Mouse (Mus musculus) gastrocnemius, postnatal 25 days (tissue): Measurements from ENCODE around the gene Gm7356. TPM values are rescaled to one million over a fixed set of nuclear protein-coding genes. Genes with fewer than 3 reads are reported as not detected.
"Not testable (repeated sequence)": the region's sequence is repeated elsewhere in the genome, so short reads cannot be mapped to it uniquely, and the experiment has no call there.

Experiments
- DNase-seq: peaks from one replicate; pipeline ENCODE4 v3.0.0; 2022
- long read RNA-seq, 2 experiments: library from polyadenylated mRNA; stranded (forward); transcript quantifications; one replicate each; pipeline ENCODE4 v2.0.0; 2021
- total RNA-seq, 2 experiments: library from RNA; stranded (reverse); gene quantifications; 1 replicate in 1 of 2; 2 replicates in 1 of 2; pipeline ENCODE4 v1.2.3; 2021

The Gm7356 gene
- total RNA-seq = not detected
- long read RNA-seq, experiment 1 = 0 reads
- long read RNA-seq, experiment 2 = 0 reads

- DNase-seq = not testable (repeated sequence)
Observed at GRCm38 (mm10) chr17:14003604-14004003, at the start of gene Gm7356. Gene Gm7356, minus strand, starts transcription at chr17:14003704.

DNA sequence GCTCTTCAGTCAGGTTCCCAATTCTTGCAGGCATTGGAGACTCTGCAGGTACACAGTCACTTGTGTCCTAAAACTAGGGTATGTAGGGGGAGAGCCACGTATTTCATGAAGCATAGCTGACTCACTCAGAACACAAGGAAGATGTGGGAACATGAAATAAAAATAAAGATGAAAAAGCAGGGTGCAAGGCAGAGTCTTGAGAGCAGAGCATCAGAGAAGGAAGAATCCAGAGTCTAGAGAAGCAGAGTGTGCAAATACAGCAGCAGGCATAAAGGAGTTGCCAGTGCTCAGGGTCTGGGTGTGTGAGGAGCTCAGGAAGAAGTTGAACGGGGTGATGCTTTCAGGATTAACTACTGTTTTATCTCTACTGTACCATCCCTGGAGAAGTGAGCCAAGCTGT is 38.4 kb upstream of the Gm7356 start:
- not testable (repeated sequence) for DNase-seq

DNA sequence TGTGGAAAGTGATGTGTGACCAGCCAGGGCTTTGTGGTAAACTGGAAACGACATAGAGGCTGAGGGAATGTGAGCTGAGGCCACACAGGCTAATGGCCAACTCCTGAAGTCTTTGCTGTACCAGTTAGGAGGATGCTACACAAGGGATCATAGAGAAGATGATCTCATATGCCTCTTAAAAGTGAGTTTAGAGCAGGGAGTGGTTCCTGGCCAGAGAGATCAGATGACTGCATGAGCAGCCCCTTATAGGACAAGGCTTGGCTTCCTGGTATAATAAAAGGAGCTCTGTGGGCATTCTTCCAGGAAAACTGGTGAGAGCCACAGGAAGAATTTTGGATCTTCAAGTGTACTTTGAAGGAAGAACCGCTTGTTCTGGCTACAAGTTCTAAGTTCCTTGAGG is 33.5 kb upstream of the Gm7356 start:
- DNase-seq = not testable (repeated sequence)

DNA sequence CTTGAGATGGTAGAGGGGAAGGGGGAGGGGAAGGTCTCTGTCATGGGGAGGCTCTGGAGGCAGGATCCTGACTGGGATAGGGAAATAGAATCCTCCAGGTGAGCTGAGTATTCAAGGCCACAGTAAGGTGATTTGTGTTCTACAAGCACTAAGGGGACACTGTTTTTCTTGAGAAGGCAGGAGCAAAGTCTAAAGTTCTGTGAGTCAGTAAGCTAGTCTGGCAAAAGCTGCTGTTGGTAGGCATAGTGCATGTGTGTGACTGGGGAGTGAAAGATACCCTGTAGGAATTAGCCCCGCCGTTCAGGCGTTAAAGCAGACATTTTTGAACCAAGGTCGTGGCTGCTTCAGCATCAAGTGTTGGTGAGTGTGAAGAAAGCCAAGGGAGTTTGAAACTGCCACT is 32.6 kb upstream of the Gm7356 start:
- DNase-seq = not testable (repeated sequence)

DNA sequence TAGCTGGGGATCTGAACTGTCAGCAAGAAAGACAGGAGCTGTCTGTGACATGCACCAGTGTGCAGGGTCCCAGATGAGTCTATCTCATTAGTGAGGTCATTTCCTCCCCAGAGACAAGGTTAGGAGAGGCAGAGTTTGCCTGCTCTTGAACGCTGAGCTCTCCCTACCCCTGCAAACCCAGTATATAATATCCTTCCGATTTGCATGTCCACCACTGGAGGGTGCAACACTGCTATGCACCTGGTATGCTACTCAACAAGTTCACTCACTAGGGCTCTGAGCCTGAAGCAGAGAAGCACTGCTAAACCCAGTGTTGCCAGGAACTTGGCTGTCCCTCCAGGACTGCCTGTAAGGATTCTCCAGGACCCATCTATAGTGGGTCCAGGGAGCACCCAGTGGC is 10.1 kb downstream of the Gm7356 start:
- DNase-seq = not testable (repeated sequence)

GRCm38 (mm10) chr17:13987690-13988089 is 15.8 kb downstream of the Gm7356 start:
- DNase-seq = no peak

DNA sequence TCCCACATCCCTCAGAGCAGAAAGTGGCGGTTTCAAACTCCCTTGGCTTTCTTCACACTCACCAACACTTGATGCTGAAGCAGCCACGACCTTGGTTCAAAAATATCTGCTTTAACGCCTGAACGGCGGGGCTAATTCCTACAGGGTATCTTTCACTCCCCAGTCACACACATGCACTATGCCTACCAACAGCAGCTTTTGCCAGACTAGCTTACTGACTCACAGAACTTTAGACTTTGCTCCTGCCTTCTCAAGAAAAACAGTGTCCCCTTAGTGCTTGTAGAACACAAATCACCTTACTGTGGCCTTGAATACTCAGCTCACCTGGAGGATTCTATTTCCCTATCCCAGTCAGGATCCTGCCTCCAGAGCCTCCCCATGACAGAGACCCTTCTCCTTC is 32.7 kb downstream of the Gm7356 start:
- DNase-seq = not testable (repeated sequence)

- not testable (repeated sequence) for DNase-seq
Observed at GRCm38 (mm10) chr17:13969917-13970316, 33.6 kb downstream of the Gm7356 start.

- not testable (repeated sequence) for DNase-seq
Observed at GRCm38 (mm10) chr17:13965048-13965447, 38.5 kb downstream of the Gm7356 start.

DNA sequence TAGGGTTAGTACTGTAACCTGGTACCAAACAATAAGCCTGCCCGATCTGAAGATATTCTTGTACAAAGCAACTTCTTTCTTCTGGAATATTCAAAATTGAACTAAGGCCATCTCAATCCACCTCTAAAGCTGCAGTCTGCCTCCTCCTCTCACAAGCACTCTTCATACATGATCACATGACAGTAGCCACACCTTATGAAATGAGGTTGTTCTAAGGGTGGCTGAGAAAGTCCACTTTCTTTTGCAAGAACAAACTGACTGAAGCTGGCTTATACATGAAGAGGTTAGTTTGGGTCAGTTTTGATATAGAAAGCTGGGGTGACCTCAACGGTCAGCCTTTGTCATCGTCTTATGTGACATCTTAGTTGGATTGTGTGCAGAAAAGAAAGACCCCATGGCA is 41.3 kb downstream of the Gm7356 start:
- DNase-seq = not testable (repeated sequence)

DNA sequence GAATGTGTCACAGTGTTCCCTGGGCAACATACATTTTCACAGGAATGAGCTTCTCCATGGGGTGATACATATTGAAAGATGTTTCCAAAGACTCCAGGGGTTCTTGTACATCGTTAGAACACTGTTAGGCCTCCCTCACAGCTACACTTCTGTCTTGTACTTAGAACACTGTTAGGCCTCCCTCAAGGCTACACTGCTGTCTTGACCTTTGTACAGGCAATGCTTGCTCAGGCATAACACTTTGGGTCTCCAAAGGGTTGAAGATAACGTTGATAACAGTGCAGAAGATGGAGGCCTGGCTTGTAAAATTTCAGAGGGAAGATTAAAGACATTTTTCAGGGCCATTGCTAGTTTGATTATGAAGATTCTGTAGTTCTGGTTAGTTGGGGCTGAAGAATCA is 45.4 kb downstream of the Gm7356 start:
- not testable (repeated sequence) for DNase-seq

- DNase-seq = not testable (repeated sequence)
Observed at GRCm38 (mm10) chr17:13951570-13951969, 51.9 kb downstream of the Gm7356 start.

Other genes with a start within 250 kb of the Gm7356 start
- gene Afdn, start 243.2 kb downstream of the Gm7356 start, total RNA-seq = 10 to 100 TPM; 47.4 to 50.9 TPM
- 1 to 10 TPM in 1 of 2 experiments, under 1 TPM in 1; 0.97 to 1.4 TPM for gene Tcte2, start 241.9 kb downstream of the Gm7356 start, total RNA-seq
- not detected for gene Gm7168, start 55.3 kb downstream of the Gm7356 start, total RNA-seq
- not detected for gene Gm7358, start 55.8 kb upstream of the Gm7356 start, total RNA-seq
- 1 to 10 TPM; 2.9 to 3.3 TPM for gene Dact2, start 200.6 kb upstream of the Gm7356 start, total RNA-seq